ENCODE assay signal across 11 mouse cellular contexts in the genomic region with DNA sequence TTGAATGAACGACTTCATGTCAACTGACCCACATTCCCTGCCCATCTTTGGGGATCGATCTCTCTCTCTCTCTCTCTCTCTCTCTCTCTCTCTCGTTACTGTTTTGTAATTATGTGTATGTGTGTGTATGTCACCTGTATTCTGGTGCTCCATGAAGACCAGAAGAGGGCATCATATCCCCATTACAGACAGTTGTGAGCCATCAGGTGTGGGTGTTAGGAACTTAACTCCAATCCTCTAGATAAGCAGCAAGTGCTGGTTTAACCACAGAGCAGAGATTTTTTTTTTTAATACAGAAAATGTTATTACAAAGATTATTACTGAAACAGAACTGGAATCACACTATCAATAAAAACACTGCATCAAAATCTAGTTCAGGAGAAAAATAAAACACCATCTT. TPM values are rescaled to one million over a fixed set of nuclear protein-coding genes. Genes with fewer than 3 reads are reported as not detected.
DNase-seq lines count a peak whose midpoint lies in the region; ATAC-seq and TF ChIP-seq lines count a peak whose summit lies in the region.
"Had no signal": no experiment of that assay in that cellular context is flagged by ENCODE, and none has a peak within 500 bp of the region (broad histone marks: within the 10 kb centered on the region; RNA-seq: fewer than 3 reads in every experiment).

No protein-coding gene starts in this region.

- WGBS in lung, postnatal 0 days = 86% methylated on average over 3 of the region's 3 CpGs
- WGBS in hindbrain, embryonic 10.5 days = 88% methylated on average over 3 of the region's 3 CpGs
- 91% methylated on average over 3 of the region's 3 CpGs for WGBS in midbrain, embryonic 10.5 days
- WGBS in stomach, postnatal 0 days = 89% methylated on average over 3 of the region's 3 CpGs

- H3K9me3 ChIP-seq in lung, postnatal 0 days (ENCODE audit: low read length) = no peaks in the 10 kb centered on the region
- H3K9me3 ChIP-seq in hindbrain, embryonic 10.5 days = no peaks in the 10 kb centered on the region
- H3K9me3 ChIP-seq in midbrain, embryonic 10.5 days (replicated peaks) = no peaks in the 10 kb centered on the region
- no peaks in the 10 kb centered on the region for H3K9me3 ChIP-seq in stomach, postnatal 0 days (ENCODE audit: control insufficient read depth, low read length)
- H3K9me3 ChIP-seq: liver, embryonic 15.5 days had no signal

- no peak overlapping the region for H3K4me3 ChIP-seq in lung, postnatal 0 days (ENCODE audit: low read depth, low read length)
- peak overlapping the region; percentile 96 for H3K4me3 ChIP-seq in hindbrain, embryonic 10.5 days
- peak overlapping the region; percentile 97 for H3K4me3 ChIP-seq in midbrain, embryonic 10.5 days
- H3K4me3 ChIP-seq in stomach, postnatal 0 days (ENCODE audit: low read depth, low read length) = no peak overlapping the region

- no peaks in the 10 kb centered on the region for H3K36me3 ChIP-seq in lung, postnatal 0 days (ENCODE audit: insufficient read depth, low read length)
- H3K36me3 ChIP-seq in hindbrain, embryonic 10.5 days = peaks cover 16% of the 10 kb centered on the region
- peaks cover 25% of the 10 kb centered on the region for H3K36me3 ChIP-seq in midbrain, embryonic 10.5 days
- H3K36me3 ChIP-seq in stomach, postnatal 0 days (ENCODE audit: control insufficient read depth, insufficient read depth, low read length) = no peaks in the 10 kb centered on the region
- H3K36me3 ChIP-seq: liver, embryonic 15.5 days had no signal

- peak; percentile 22; the same call in 1 of the 2 replicates for TF ChIP-seq CTCF in lung, postnatal 0 days (IDR thresholded peaks at IDR 0.05)
- TF ChIP-seq CTCF in stomach, postnatal 0 days (IDR thresholded peaks at IDR 0.05; ENCODE audit: low read depth) = peak; percentile 21; the same call in 1 of the 2 replicates

- no peak for DNase-seq in lung, postnatal 0 days (ENCODE audit: low spot score)
- DNase-seq in lung, postnatal 10 days = no peak
- no peak for DNase-seq in hindbrain, embryonic 10.5 days (ENCODE audit: low spot score)
- DNase-seq in midbrain, embryonic 10.5 days (ENCODE audit: low spot score) = no peak
- DNase-seq in stomach, postnatal 0 days (ENCODE audit: low spot score) = no peak
- DNase-seq in urinary bladder, postnatal 4 days (ENCODE audit: low spot score in 2 of 2) = no peak
- no peak for DNase-seq in ovary, postnatal 10 days (ENCODE audit: low spot score)
- DNase-seq: adrenal gland, postnatal 25 days; cerebellum, adult 2 months; heart, postnatal 14 days had no signal

- peaks cover 6% of the 10 kb centered on the region; the same call in 1 of the 2 replicates for H3K4me1 ChIP-seq in lung, postnatal 0 days (ENCODE audit: insufficient read depth, low read depth, low read length)
- H3K4me1 ChIP-seq in hindbrain, embryonic 10.5 days (replicated peaks) = peaks cover 60% of the 10 kb centered on the region
- peaks cover 41% of the 10 kb centered on the region for H3K4me1 ChIP-seq in midbrain, embryonic 10.5 days
- H3K4me1 ChIP-seq in stomach, postnatal 0 days (replicated peaks; ENCODE audit: control insufficient read depth, insufficient read depth) = no peaks in the 10 kb centered on the region

- H3K27me3 ChIP-seq in lung, postnatal 0 days (replicated peaks; ENCODE audit: insufficient read depth, low read length) = no peaks in the 10 kb centered on the region
- H3K27me3 ChIP-seq in hindbrain, embryonic 10.5 days (ENCODE audit: insufficient read depth, poor library complexity, severe bottlenecking) = no peaks in the 10 kb centered on the region
- H3K27me3 ChIP-seq in midbrain, embryonic 10.5 days (ENCODE audit: low read depth, poor library complexity, severe bottlenecking) = no peaks in the 10 kb centered on the region
- H3K27me3 ChIP-seq in stomach, postnatal 0 days (ENCODE audit: control insufficient read depth, insufficient read depth, low read length) = no peaks in the 10 kb centered on the region
- H3K27me3 ChIP-seq: liver, embryonic 15.5 days had no signal

- H3K9ac ChIP-seq in lung, postnatal 0 days (replicated peaks; ENCODE audit: low read depth) = no peak overlapping the region
- no peak overlapping the region for H3K9ac ChIP-seq in stomach, postnatal 0 days (ENCODE audit: low read length)
- H3K9ac ChIP-seq: liver, embryonic 15.5 days had no signal

- TF ChIP-seq EP300 in lung, postnatal 0 days (IDR thresholded peaks at IDR 0.05) = no peak
- no peak for TF ChIP-seq EP300 in stomach, postnatal 0 days (optimal IDR thresholded peaks at IDR 0.05)

- H3K27ac ChIP-seq in lung, postnatal 0 days (ENCODE audit: low read length) = no peak overlapping the region
- no peak overlapping the region for H3K27ac ChIP-seq in hindbrain, embryonic 10.5 days
- no peak overlapping the region for H3K27ac ChIP-seq in midbrain, embryonic 10.5 days (replicated peaks)
- H3K27ac ChIP-seq in stomach, postnatal 0 days (replicated peaks) = no peak overlapping the region
- H3K27ac ChIP-seq: liver, embryonic 15.5 days had no signal

- ATAC-seq in lung, postnatal 0 days = no peak
- no peak for ATAC-seq in stomach, postnatal 0 days (ENCODE audit: low FRiP score, low TSS enrichment)

- no peak overlapping the region; the same call in 1 of the 2 replicates for H3K4me2 ChIP-seq in lung, postnatal 0 days (replicated peaks; ENCODE audit: low read depth, low read length)
- no peak overlapping the region for H3K4me2 ChIP-seq in stomach, postnatal 0 days (replicated peaks; ENCODE audit: low read depth)

RNA-seq across cellular contexts. Expression of gene Cdc42se2, which starts 1.9 kb away (rescaled TPM):
- 56.3 and 62.5 TPM in 2 replicates for polyA plus RNA-seq in lung, postnatal 0 days (2015; fragmentation: Nextera tagmentation; extraction: Ambion mirVana)
- polyA plus RNA-seq in hindbrain, embryonic 10.5 days (2016; fragmentation: Nextera tagmentation; extraction: Ambion mirVana) = 212 and 247 TPM in 2 replicates
- polyA plus RNA-seq in midbrain, embryonic 10.5 days (2016; fragmentation: Nextera tagmentation; extraction: Ambion mirVana) = 229 and 253 TPM in 2 replicates
- polyA plus RNA-seq in stomach, postnatal 0 days (2015; fragmentation: Nextera tagmentation; extraction: Ambion mirVana) = 30.6 and 32.3 TPM in 2 replicates

Comparison
In these comparisons a context has a peak if more than half of its experiments do, and no peak if none do; other contexts are left out.
1. H3K4me3 ChIP-seq: peak in hindbrain, embryonic 10.5 days (single experiment) and midbrain, embryonic 10.5 days (single experiment); none in lung, postnatal 0 days (single experiment) and stomach, postnatal 0 days (single experiment).